Mouse (Mus musculus): ENCODE data around the gene Hivep3. TPM values are rescaled to one million over a fixed set of nuclear protein-coding genes. Genes with fewer than 3 reads are reported as not detected.
A peak's percentile ranks its signal among the peaks of the same experiment; 100 is the strongest.

Gene Hivep3
- polyA plus RNA-seq, 1 experiment from 2014 or later: 19.0 TPM

DNA sequence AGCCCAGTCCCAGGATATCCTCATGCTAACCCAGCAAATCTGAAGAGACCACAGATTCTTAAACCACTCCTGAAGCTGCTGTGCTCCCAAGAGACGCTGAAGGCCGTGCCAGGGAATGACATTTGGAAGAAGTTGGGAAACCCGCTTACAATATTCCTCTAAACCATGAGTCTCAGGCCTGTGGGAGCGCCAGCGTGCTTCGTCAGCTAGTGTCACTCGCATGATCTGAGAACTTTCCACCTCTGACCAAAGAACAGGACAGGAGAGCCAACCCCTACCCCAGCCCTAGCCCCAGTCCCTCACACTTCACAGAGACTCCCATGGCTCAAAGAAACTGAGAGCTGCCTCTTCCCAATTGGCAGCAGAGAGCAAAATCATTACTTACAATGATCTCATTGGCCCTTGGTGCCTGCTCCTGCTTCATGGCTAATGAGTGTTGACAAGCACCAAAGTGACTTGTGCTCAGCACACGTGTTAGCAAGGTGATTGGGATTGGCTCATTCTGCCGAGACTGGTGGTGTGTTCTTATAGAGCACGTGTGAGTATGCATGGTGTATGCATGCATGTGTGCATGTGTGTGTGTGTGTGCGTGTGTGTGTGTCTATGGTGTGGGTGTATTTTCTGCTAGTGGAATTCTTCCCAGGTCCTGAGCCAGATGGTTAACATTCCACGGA, 247.6 kb downstream of the Hivep3 start:
- H3K4me1 ChIP-seq: peaks cover 3% of the 10 kb centered on the region; the same call in 1 of the 2 replicates
- H3K9ac ChIP-seq: no peak overlapping the region
- H3K4me2 ChIP-seq: no peak overlapping the region
- H3K27me3 ChIP-seq (replicated peaks): no peaks in the 10 kb centered on the region
- no peaks in the 10 kb centered on the region for H3K36me3 ChIP-seq (replicated peaks)
- ATAC-seq (replicated peaks): no peak
- 85% methylated on average over 12 of the region's 12 CpGs for WGBS
- H3K9me3 ChIP-seq: no peaks in the 10 kb centered on the region
- no peak overlapping the region for H3K27ac ChIP-seq
- H3K4me3 ChIP-seq: no peak overlapping the region

DNA sequence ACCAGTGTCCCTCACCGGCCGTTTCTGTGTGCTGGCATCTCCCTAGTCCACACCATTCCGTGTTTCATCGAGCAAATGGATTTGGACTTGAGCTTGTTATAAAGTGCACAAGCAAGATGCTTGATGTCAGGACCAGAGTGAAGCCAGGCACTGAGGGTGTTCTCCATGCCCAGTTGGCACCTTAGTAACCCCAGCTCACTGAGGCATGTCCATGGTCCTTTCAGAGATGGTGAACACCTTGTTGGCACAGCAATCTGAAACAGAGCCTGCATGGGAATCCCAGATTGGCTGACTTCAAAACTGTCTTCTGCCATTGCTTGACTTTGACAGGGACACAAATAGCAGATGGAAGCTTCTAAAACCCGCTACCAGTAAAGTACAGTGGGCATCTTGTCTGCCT, 252.5 kb downstream of the Hivep3 start:
- Histone ChIP-seq H3K4me2 (no peak overlapping the region), H3K9me3 (no peaks in the 10 kb centered on the region), H3K9ac (no peak overlapping the region), H3K4me1 (peaks cover 19% of the 10 kb centered on the region), H3K27me3 (replicated peaks) (no peaks in the 10 kb centered on the region), H3K27ac (peak overlapping the region; percentile 72), H3K36me3 (replicated peaks) (no peaks in the 10 kb centered on the region), H3K4me3 (no peak overlapping the region)
- WGBS: 83% methylated on average over 5 of the region's 5 CpGs
- no peak for ATAC-seq (replicated peaks)

DNA sequence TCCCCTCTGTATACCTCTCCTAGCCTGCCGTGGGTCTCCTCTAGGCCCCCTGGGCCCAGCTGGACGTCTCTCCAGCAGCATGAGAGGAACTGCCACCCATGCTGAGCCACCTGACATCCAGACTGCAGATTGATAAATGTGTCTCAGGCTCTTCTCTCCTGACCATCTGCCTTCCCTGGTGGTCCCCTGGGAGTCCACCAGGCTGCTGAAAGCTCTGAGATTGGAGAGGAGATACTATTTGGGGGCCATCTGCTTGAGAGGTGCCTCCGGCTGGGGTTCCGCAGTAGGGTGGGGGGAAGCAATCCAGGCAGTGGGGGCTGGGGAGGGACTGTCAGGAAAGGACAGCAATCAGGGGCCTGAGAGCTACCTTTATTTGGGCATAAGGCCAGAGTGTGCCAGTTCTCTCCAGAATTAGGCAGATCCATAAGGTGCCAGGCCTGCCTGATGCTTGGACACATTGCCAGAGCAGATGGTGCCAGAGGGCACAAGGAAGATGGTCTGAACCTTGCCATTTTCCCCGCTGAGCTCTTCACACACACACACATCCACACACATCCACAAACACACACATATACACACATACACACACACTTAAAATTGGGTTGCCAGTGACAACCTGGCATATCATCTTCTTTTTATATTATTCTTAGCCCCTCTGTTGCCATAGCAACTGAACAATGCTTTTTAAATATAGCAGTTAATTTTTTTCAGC, 253.2 kb downstream of the Hivep3 start:
- Histone ChIP-seq H3K9ac (no peak overlapping the region), H3K4me3 (no peak overlapping the region), H3K4me2 (no peak overlapping the region), H3K27ac (peak overlapping the region; percentile 72), H3K4me1 (peaks cover 19% of the 10 kb centered on the region), H3K9me3 (no peaks in the 10 kb centered on the region), H3K27me3 (replicated peaks) (no peaks in the 10 kb centered on the region), H3K36me3 (replicated peaks) (no peaks in the 10 kb centered on the region)
- WGBS: 50% methylated on average over 5 of the region's 5 CpGs
- ATAC-seq (replicated peaks): peak; percentile 62

DNA sequence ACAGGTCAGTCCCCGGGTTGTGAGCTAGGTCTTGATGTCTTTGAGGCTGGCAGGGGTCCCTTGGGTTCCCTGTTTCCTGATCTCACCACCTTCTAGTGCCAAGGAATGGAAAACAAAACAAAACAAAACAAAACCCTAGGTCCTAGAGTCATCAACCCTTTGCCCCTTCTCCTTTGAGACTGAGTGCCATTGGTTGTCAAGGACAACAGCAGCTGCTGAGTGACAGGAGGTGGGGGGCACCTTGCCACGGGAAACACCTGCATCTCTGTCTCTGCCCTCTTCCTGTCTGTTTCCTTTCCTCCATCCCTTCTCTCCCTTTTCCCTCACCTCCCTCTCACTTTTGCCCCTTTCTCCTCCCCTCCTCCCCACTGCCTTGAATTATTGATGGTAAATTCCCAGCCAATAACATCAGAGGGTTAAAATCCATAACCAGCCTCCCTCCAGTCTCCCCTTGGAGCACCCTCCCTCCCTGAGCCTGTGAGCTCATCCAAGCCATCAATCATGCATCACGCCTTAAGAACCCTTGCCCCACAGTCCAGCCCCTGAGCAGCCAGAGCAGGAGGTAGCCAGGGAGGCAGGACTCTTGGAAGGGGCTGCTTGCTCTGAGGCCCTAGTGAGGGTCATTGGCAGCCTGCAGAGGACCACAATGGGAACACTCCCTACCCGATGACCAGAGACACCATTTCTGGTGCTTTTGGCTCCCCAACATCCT, 253.9 kb downstream of the Hivep3 start:
- 34% methylated on average over 4 of the region's 4 CpGs for WGBS
- no peak overlapping the region for H3K4me2 ChIP-seq
- ATAC-seq (replicated peaks): peak; percentile 59
- H3K36me3 ChIP-seq (replicated peaks): no peaks in the 10 kb centered on the region
- no peaks in the 10 kb centered on the region for H3K9me3 ChIP-seq
- H3K27me3 ChIP-seq (replicated peaks): no peaks in the 10 kb centered on the region
- peaks cover 19% of the 10 kb centered on the region for H3K4me1 ChIP-seq
- no peak overlapping the region for H3K4me3 ChIP-seq
- H3K9ac ChIP-seq: no peak overlapping the region
- peak overlapping the region; percentile 72 for H3K27ac ChIP-seq

DNA sequence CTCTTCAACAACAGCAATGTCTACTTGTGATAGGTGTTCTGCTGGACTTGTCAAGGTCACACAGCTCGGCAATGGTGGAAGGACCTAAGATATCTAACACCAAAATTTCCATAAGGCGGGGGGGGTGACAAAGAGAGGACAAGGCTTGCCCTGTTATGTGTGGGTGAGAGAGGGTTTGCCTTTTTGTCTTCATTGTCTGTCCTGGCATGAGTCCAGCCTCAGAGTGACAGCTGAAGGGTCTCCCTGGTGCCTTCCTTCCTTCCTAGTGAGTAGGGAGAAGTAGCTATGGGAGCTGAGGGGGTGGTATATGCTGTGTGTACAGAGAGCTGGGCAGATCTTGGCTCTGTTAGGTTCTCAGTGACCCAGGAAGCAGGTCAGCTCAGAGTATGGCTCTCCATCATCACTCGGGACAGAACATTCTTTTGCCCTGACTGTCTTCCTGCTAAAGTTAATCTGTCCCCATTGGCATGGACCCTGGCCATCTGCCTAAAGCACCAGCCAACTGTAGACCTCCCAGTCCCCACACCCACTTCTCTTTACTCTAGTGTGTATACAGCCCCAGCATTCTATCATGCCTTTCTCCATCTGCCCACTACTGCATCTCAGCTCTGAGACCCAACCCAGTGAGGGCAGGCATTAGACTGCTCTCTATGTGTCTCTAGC, 255.6 kb downstream of the Hivep3 start:
- WGBS: 67% methylated on average over 3 of the region's 3 CpGs
- no peaks in the 10 kb centered on the region for H3K9me3 ChIP-seq
- no peak overlapping the region for H3K27ac ChIP-seq
- peaks cover 19% of the 10 kb centered on the region for H3K4me1 ChIP-seq
- no peak for ATAC-seq (replicated peaks)
- H3K4me2 ChIP-seq: no peak overlapping the region
- H3K27me3 ChIP-seq (replicated peaks): no peaks in the 10 kb centered on the region
- H3K4me3 ChIP-seq: no peak overlapping the region
- H3K36me3 ChIP-seq (replicated peaks): no peaks in the 10 kb centered on the region
- no peak overlapping the region for H3K9ac ChIP-seq

DNA sequence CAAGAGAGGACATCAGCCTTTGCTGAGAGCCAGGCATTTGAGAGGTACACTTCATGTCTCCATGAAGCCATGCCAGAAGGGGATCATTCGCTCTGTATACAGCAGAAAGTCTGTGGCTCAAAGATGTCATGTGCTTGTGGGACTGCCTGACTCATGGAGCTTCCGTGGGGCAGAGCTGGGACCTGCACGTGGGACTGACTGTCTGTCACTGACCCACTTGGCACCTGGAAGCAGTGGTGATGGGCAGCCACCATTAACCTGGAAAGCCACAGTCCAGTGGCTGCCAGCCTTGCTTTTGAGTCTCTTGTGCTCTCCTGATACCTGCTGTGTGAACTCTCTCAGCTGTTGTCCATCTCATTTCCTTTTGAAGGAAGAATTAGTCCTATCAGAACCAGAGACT, 256.8 kb downstream of the Hivep3 start:
- H3K4me1 ChIP-seq: peaks cover 19% of the 10 kb centered on the region
- H3K9me3 ChIP-seq: no peaks in the 10 kb centered on the region
- WGBS: 82% methylated on average over 3 of the region's 3 CpGs
- no peak overlapping the region for H3K27ac ChIP-seq
- H3K9ac ChIP-seq: no peak overlapping the region
- H3K4me3 ChIP-seq: no peak overlapping the region
- no peaks in the 10 kb centered on the region for H3K27me3 ChIP-seq (replicated peaks)
- H3K4me2 ChIP-seq: no peak overlapping the region
- ATAC-seq (replicated peaks): no peak
- H3K36me3 ChIP-seq (replicated peaks): no peaks in the 10 kb centered on the region

DNA sequence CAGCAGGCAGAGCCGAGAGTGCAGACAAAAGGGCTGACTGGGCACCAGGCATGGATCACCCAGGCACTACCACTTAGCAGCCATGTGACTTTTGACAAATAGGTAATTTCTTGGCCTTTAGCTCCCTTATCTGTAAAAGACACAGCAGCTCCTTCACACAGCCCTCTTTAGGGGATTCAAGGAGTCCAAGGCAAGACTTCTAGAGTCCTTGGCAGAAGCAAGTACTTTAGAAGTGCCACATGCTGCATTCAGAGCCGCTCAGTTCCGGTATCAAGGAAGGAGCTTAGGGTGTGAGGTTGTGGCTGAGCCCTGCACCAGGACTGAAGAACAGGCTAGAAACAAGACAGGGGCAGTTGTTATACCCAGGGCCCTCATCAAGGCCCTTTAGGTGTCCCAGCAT, 257.3 kb downstream of the Hivep3 start:
- Histone ChIP-seq H3K4me3 (no peak overlapping the region), H3K9ac (no peak overlapping the region), H3K27ac (no peak overlapping the region), H3K36me3 (replicated peaks) (no peaks in the 10 kb centered on the region), H3K4me1 (peaks cover 19% of the 10 kb centered on the region), H3K27me3 (replicated peaks) (no peaks in the 10 kb centered on the region), H3K4me2 (no peak overlapping the region), H3K9me3 (no peaks in the 10 kb centered on the region)
- 84% methylated on average over 3 of the region's 3 CpGs for WGBS
- ATAC-seq (replicated peaks): no peak

DNA sequence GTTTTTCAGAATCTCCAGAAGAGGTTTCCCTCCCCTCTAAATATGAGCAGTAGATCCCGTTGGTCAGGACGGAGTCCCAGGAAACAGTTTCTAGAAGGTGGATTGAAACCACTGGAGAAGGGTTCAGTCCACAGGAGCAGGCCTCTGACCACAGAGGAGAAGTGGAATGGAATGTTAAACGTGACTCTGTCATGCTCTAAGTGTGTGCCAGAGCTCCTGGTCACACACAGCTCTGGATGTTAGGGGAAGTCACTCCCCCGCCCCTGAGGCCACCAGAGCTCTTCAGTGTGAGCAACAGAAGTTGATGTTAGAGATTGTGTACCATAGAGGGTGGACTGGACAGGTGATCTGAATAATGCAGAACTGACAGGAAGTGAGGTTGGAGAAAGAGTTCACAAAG, 258.2 kb downstream of the Hivep3 start:
- H3K27me3 ChIP-seq (replicated peaks): no peaks in the 10 kb centered on the region
- H3K9ac ChIP-seq: no peak overlapping the region
- H3K4me3 ChIP-seq: no peak overlapping the region
- no peak for ATAC-seq (replicated peaks)
- no peak overlapping the region for H3K27ac ChIP-seq
- H3K9me3 ChIP-seq: no peaks in the 10 kb centered on the region
- no peaks in the 10 kb centered on the region for H3K36me3 ChIP-seq (replicated peaks)
- WGBS: 77% methylated on average over 4 of the region's 4 CpGs
- H3K4me2 ChIP-seq: no peak overlapping the region
- peaks cover 13% of the 10 kb centered on the region for H3K4me1 ChIP-seq

DNA sequence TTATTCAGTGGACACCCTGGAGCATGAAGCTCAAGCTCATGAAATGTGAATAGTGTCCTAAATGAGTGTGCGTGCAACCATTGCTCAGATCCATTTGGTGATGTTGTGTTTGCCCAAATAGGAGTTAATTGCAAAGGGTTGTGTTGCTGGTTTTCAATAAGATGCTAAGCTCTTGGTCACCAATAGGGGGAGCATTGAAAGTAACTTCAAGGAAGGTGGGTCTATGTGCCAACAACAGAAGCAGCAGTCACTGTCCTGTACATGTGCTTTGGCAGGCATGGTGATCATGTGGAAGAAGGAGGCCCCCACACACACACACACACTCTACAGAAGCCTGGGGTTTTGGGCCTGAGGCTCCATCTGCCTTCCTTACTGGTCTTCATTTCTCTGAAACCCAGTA, 262.8 kb downstream of the Hivep3 start:
- H3K4me3 ChIP-seq: no peak overlapping the region
- H3K4me2 ChIP-seq: no peak overlapping the region
- H3K27me3 ChIP-seq (replicated peaks): no peaks in the 10 kb centered on the region
- no peak overlapping the region for H3K9ac ChIP-seq
- no peaks in the 10 kb centered on the region for H3K9me3 ChIP-seq
- H3K27ac ChIP-seq: no peak overlapping the region
- no peak for ATAC-seq (replicated peaks)
- H3K36me3 ChIP-seq (replicated peaks): no peaks in the 10 kb centered on the region
- WGBS: 94% methylated on average over 1 of the region's 1 CpGs
- no peaks in the 10 kb centered on the region for H3K4me1 ChIP-seq

DNA sequence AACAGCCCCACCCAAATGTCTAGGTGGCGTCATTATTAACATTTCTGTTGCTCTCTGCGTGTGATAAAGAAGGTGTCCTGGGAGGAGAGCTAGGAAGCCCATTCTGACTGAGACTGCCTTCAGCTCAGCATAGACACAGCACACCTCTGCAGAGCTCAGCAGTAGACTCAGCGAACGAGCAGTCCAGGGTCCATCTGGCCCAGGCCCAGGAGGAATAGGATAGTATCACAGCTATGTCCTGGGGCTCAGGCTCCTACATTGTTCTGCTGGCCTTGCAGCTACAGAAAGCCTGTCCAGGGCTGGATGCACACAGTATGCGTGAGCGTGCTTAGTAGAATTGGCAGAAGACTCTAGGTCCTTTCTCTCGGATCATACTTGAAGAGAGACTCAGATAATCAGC, 263.8 kb downstream of the Hivep3 start:
- no peaks in the 10 kb centered on the region for H3K36me3 ChIP-seq (replicated peaks)
- no peak overlapping the region for H3K27ac ChIP-seq
- no peak overlapping the region for H3K4me3 ChIP-seq
- no peaks in the 10 kb centered on the region for H3K27me3 ChIP-seq (replicated peaks)
- no peaks in the 10 kb centered on the region for H3K9me3 ChIP-seq
- H3K9ac ChIP-seq: no peak overlapping the region
- WGBS: 91% methylated on average over 7 of the region's 7 CpGs
- H3K4me2 ChIP-seq: no peak overlapping the region
- ATAC-seq (replicated peaks): no peak
- no peaks in the 10 kb centered on the region for H3K4me1 ChIP-seq

DNA sequence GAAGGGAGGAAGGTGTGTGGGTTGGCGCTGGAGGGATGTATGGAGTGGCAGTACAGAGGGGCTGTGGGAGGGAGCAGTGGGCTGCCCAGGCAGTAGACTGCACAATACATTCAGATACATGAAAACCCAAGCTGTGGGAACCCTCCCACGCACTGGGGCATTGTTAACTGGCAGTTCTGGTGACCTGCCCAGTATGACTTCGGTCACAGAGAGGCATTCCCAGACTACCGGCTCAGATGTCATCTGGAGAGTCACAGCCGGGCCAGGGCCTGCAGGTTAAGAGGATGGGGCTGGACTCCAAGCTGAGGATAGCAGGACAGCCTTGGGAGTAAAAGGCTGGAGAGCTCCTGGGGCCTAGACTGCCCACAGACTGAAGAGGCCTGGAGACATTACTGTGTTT, 265.3 kb downstream of the Hivep3 start:
- Histone ChIP-seq H3K36me3 (replicated peaks) (no peaks in the 10 kb centered on the region), H3K4me2 (no peak overlapping the region), H3K4me1 (no peaks in the 10 kb centered on the region), H3K27me3 (replicated peaks) (no peaks in the 10 kb centered on the region), H3K27ac (no peak overlapping the region), H3K9ac (no peak overlapping the region), H3K9me3 (no peaks in the 10 kb centered on the region), H3K4me3 (no peak overlapping the region)
- WGBS: 65% methylated on average over 5 of the region's 5 CpGs
- ATAC-seq (replicated peaks): no peak

DNA sequence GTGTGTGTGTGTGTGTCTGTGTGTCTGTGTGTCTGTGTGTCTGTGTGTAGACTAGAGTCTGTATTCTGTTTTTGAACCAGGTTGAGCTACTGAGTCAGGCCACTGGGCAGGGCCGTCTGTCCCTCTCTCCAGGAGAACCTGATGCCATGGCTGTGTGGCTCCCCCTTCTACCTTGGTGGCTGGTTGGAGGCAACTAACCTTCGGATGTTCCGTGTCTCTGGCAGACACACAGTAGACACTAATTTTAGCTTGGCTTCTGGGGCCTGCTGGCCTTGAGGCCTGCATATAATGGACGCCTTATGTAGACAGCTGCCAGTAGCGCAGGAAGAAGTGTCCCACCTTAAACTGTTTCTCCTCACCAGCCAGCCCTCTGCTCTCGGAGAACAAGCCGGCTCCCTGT, 267.3 kb downstream of the Hivep3 start:
- 80% methylated on average over 7 of the region's 7 CpGs for WGBS
- no peaks in the 10 kb centered on the region for H3K4me1 ChIP-seq
- no peaks in the 10 kb centered on the region for H3K36me3 ChIP-seq (replicated peaks)

More for the DNA sequence above, 267.3 kb downstream of the Hivep3 start:
- Histone ChIP-seq H3K4me2 (no peak overlapping the region), H3K27me3 (replicated peaks) (no peaks in the 10 kb centered on the region), H3K27ac (no peak overlapping the region), H3K9me3 (no peaks in the 10 kb centered on the region), H3K4me3 (no peak overlapping the region), H3K9ac (no peak overlapping the region)
- no peak for ATAC-seq (replicated peaks)

All from midbrain, embryonic 15.5 days (tissue).